Mouse (Mus musculus) telencephalon, adult 2 months (tissue): ENCODE data around the gene Unc50.

ENCODE experiments used
- DNase-seq: peaks from one replicate; pipeline ENCODE4 v3.0.0-alpha.2; 2011; ENCODE audit warnings: low read depth, low spot score

Gene Unc50

DNA sequence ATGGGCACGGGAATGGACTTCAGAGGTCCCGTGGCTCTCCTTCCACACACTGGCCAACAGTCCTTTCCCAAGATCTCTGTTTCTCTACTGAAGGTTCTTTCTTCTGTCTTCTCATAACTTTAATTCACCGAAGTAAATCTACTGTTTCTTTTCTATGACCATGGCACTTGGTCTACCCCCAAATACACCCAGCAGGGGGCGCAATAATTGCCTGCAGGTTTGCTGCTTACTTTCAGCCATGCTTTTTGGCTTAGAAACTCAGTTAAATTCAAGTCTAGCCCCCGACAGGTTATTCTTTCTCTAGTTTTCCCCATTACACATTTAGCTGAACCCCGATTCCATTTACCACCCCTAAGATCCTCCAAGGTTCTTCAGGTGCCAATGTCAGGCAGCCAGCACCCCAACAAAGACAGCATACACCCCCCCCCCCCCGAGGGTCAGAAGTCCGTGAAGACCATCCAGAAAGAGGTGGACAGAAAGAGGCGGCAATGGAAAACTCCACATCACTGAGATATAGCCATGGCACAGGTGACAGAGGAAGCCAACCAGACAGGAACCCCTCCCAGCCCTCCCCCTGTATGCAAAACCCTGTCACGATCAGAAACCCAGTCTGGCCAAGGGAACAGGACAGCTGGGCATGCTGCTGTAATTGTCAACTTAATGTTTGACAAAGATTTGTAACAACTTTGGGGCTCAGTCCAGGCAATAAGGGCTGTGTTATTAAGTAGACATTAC is 18.6 kb downstream of the Unc50 start:
- DNase-seq, result no peak

DNA sequence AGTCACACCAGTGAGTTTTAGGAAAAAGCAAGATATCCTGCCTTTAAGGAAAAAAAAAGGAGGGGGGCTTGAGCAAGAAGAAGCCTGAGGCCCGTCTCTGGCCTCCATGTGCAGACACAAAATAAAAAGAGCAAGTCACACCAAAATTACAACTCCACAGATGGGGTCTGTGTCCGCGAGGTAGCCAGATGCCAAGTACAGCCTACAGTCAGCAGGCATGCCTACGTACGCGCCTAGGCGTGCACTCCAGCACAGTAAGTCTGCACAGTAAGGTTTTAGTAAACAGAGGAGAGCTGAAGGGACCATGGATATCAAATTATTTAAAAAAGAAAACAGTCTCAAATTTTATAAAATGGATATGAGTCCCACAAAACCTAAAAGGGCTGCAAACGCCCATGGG is 21.3 kb downstream of the Unc50 start:
- no peak for DNase-seq

DNA sequence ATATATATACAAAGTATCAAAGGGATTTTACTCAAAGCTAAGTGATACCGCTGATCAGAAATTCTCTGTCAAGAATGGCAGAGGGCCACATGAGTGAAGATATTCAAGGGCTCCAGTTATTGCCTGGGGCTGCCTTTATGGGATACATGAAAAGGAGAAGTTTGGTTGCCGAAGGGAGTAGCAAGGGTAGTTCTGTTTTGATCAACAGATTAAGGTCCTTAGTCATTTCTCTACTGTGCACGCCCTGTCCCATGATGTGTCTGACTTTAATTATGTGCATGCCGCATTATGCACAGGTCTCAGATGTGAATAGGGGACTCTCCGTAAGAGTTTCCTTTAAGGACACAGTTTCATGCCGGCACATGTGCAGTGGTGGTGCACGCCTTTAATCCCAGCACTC is 27.6 kb downstream of the Unc50 start:
- no peak for DNase-seq

DNA sequence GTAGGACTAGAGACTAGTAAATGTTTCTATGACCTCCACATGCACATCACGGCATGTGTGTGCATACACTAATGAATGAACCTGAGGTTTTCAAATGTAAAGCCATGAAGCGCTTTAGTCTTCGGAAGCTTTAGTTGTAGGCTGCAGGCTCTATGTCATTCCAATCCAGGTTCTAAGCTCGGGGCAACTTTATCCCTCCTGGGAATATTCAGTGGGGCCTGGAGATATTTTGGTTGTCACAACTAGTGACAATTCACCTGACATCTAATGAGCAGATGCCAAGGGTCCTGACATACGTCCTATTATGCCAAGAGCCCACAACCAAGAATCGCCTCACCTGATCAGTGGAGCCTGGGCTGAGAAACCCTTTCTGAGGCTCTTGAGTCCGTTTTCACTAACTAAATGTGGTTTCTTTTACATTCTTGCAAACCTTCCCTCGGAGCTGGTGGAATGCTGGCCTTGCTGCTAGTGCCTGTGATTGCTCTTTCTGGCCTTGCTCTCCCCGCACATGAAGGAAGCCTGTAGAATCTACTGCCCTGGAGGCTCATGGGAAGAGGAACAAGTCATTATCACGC is 35.0 kb downstream of the Unc50 start:
- DNase-seq, result no peak

DNA sequence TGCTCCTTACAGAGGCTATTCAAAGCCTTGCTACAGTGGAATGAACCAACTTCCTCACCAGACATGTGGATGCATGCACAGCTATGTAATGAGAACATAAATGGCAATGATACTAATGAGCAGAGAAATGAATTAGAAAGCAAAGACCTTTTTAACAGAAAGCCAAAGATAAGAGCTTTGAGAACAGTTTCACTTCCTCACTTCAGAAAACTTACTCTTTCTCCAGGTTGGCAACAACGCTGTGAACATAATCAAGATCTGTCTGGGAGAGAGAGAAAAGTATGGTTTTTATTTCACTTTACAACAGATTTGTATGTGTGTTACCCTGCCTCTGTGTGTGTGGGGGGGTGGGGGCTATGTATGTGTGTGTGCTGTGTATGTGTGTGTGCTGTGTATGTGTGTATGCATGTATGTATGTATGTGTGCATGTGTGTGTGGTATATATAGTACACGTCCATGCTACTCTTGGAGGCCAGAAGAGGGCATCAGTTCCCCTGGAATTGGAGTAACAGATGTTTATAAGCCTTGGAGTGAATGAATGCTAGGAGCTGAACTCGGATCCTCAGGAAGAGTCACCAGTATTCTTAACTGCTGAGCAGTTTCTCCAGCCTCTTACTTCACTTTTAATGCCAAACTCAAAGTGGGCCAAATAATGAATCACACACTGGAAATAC is 36.5 kb downstream of the Unc50 start:
- DNase-seq, result no peak

DNA sequence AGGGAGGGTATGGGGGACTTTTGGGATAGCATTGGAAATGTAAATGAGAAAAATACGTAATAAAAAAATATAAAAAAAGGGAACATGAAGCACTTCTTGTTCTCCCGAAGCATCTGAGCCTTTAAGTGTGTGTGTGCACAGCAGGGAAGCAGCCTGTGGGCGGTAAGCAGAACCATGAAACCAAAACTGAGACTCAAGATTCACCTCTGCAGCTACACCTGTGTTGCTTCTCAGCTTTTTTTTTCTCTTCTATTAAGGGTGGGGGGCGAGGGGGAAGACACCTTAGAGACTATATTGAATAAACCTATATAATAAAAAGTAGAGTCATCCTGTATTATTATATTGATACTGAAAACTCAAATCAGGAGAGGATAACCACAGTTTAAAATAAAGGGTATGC is 37.9 kb downstream of the Unc50 start:
- DNase-seq, result no peak

DNA sequence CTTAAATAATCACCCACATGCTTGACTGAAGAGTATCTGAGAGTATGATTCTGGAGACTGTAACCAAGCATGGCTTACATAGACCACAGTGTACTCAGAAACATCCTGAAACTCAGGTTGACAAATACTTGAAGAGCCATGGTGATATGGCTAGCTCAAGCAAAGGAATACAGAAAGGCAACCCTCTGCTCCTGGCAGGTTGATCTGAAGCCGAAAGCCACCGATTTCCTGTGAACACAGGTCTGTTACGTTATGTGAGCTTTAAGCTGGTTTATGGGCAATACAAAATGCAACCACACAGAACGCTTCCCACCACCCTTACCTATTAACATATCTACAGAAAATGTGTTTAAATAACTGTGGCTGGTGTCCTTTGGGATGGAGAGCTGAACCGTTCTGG is 39.1 kb downstream of the Unc50 start:
- DNase-seq, result no peak

DNA sequence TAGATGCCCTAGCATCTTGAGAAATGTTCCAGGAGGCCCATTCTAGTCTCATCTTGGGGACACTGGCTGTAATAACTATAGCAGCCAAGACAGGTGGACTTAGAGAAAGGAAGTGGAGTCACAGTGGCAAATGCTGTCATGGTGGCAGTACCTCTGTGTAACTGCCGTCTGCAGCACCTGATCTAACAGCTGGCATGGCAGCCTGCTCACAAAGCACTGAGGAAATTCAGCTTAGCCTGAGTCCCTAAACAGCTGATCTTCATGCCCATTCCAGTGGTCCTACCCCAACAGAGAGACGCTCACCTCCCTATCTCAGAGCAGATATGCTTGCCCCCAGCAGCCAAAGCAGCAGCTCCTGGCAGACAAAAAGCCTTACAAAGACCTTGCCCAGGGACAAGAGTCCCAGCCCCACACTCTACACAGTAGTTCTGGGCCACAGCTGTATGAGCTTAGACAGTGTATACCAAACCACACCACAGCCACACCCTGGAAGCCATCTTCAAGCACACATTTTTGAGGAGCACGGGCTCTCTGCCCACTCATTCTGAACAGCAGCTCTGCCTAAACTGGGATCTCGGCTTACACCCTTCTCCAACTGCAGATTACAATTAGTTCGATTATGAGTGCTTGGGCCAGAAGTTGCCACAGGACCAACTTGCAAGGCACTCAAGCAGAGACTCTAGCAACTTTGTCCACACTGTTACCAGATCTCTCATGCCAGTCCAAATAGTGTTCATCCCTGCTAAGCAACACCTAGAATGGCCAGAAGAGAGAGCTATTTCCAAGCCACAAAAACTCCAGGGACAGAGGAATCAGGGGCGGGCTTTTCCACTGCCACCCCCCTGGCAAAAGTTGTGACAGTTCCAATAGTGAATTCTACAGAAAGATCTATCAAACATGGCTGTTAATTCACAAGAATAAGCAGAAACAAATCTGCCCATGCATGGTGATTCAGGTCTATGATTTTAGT is 41.5 kb downstream of the Unc50 start:
- DNase-seq, result no peak

DNA sequence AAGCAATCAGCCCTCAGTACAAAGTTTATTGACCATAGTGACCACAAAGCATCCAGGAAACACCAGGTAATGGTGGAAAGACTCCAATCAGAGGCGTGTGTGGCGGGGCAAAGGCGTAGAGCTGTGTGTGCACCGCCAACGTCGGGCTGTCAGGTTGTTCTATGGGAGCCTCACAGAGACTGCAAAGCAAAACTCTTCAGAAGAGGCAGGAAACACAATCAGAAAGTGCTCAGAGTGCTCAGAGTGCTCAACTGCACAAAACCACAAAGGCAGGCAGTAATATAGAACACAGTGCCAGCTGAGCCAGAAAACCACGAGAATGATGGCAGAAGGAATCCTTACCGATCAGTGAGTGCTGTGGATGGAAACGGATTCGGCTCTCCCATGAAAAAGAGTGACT is 43.3 kb downstream of the Unc50 start:
- DNase-seq, result no peak

DNA sequence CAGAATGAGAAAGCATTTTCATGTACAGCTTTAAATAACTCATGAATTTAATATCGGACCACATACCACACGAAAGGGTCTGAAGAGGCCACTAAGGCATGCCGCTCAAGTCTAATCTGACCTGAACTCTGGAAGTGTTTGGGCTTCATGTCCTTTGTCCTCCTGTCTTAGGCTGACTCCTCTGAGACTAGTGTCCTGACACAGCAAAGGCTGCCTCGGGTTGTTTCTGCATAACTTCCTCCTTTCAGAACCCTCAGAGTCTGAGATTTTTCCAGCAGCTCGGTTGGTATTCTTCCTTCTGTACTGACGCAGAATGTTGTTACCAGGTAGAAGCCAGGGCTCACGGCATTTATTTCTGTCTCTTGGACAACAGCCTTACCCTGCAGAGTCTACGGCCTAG is 44.1 kb downstream of the Unc50 start:
- DNase-seq, result no peak

DNA sequence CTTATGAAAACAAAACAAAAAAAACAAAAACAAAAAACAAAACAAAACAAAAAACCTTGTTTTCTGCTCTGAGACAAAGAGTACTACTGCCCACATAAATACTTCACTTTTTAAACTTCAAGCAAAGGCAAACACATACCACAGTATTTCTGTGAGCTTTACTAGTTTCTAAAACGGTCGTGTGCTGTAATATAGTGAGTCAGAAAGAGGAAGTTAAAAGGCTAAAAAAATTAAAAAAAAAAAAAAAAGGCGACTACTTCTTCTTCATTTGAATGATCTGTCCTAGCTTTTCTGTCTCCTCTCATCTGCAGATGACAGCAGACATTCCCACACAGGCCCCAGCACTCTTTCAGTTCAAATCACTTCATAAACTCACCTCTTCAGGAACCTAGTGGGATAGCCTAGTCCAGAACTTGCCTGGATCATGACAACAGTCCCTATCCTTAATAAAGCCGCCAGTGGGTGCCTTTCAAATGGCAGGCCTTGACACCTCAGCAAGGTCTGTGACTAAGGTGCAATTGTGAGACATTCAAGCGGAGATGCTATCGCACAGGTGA is 44.8 kb downstream of the Unc50 start:
- DNase-seq, result no peak

DNA sequence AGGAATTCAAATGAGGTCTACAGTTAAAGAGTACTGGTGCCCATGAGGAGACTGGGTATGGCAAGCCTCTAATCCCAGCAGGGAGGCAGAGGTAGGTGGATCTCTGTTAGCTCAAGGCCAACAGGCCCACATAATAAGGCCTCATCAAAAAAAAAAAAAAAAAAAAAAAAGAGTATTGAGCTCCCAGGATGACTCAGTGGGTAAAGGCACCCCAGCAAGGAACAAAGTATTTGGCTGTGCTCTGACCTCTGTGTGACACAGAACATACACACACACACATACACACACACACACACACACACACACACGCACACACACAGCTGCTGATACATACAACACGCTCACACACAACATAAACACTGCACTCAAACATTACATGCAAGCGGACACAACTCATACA is 45.4 kb downstream of the Unc50 start:
- no peak for DNase-seq

DNA sequence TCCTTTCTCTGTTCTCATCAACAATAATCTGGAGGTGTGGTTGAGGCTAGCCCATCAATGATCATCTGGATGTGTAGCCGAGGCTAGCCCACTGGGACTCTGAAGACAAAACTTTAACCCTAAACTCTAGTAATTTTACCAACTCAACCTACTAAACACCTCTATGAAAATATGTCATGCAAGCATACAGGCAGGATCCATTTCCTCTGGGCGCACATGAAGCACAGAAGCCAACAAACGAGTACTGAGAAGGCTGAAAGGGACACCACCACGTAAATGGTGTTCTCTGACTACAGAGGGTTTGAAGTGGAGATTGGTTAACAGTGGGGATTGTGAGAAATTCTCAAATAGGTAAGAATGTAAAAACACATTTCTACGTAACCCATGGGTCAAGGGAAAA is 47.3 kb downstream of the Unc50 start:
- DNase-seq, result no peak

DNA sequence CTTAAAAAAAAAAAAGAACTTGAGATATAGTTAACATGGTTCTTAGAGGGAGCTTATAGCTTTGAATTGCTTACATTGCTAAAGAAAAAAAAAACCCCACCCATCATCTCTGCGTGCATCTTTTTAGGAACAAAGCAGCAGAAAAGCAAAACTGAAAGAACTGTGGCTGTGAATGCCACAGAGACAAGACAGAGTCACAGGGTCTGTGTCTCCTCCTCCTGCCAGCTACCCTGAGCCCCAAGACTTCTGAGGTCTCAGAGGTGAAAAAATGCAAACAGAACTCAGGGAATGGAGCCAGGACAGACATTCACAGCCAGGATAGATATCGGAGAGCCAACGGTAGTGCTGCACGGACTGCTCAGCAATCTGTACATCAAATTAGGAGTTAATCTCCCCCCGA is 48.0 kb downstream of the Unc50 start:
- no peak for DNase-seq

DNA sequence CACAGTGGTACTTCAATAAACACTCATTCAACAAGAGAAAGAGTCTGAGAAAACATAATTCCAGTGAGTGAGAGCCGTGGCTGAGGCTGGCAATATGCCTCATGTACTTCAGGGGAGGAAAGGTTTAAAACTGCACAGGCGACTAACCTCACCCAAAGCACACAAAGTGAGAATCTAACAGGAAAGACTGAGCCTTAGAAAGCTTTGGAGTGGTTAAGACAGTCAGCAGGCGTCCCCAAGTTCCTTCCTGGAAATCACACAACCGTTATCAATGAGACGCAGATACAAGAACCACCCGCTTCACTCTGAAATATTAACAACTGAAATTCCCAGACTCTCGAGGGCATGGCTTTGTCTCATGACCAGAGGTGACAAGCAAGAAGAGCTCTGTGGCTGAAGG is 48.5 kb downstream of the Unc50 start:
- no peak for DNase-seq

DNA sequence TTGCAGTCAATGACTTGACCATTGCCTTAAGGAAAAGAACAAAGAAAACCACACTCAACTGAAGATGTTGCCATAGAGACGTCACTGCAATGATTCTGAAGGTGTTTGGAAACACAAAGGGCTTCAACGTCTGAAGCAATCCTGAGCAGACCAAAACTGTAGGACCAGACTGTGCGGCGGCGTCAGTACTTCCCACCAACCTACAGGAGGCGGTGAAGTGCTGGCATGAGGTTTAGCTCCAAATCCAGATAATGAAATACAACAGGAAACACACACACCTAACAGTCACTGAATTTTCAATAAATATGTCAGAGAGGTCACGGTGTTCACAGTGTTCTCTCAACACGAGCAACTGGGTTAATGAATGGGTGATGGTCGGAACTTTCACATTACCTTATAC is 49.1 kb downstream of the Unc50 start:
- no peak for DNase-seq

DNA sequence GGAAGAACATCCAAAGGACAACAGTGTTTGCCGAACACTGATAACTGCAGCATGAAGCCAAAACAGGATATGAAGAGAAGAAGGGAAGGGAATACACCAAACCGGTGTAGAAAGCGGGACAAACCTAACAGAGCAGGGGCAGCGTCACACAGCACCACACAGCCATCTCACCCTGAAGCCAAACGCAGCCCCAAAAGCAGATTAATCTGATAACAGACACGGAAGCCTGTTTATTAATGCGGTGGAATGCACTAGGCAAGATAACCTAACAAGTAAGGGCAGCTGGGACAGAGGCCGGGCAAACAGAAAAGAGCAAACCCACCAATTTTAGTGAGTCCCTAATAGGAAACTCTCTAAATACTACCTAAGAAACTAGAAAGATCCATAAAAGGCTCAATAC is 49.8 kb downstream of the Unc50 start:
- no peak for DNase-seq

DNA sequence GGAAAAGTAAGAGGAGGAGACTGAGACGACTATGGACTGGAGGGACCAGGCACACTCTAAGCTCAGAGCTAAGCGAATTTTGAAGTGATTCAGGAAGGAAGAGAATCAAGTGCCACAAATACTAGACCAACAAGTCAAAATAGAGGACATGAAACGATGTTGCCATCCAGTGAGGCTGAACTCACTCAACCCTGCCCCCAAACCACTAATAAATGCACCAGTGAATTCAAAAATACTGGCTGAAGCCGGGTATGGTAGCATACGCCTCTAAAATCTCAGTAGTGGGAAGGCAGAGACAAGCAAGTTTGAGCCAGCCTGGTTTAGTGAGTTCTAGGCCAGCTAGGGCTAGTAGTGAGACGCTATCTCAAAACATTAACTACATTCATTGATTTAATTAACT is 50.8 kb downstream of the Unc50 start:
- no peak for DNase-seq

DNA sequence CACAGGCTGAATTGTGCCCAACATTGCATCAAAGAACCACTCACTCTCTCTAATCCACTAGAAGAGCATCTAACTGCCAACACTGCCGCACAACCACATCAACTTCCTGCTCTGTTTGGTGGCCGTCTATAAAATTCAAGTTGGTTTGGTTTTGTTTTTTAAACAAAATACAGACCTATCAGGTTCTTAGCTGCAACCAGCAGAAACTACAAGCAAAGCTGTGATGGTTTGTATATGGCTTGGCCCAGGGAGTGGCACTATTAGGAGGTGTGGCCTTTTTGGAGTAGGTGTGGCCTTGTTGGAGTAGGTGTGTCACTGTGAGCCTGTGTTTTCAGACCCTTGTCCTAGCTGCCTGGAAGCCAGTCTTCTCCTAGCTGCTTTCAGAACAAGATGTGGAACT is 51.4 kb downstream of the Unc50 start:
- DNase-seq, result no peak

DNA sequence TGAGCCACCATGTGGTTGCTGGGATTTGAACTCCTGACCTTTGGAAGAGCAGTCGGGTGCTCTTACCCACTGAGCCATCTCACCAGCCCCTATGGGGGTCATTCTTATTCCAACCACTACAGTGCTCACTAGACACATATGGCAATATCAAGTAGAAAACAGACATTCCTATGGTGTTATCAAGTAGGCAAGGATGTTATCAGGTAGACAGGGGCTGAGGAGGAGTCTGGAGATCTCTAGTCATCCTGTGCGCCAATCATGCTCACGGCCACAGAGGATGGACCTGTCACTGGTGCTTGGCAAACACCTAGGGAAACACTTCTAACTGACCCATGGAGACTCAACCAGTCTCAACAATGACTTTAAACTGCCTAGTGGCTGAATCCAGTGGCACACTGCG is 54.7 kb downstream of the Unc50 start:
- DNase-seq, result no peak

DNA sequence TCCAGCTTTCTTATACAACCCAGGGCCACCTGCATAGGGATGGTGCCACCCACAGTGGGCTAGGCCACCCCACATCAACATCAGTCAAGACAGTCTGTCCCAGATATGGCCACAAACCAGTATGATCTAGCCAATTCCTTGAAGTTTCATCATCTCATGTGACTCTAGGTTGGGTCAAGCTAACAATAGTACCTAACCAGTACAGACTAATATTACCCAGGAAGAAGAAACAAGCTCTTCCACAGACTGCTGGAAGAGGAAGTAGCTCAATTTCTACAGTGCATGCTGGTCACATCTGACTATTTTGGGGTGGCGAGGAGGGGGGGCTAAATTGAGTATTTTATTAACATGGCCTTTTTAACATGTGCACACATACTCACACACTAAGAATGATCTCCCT is 56.5 kb downstream of the Unc50 start:
- DNase-seq, result no peak

DNA sequence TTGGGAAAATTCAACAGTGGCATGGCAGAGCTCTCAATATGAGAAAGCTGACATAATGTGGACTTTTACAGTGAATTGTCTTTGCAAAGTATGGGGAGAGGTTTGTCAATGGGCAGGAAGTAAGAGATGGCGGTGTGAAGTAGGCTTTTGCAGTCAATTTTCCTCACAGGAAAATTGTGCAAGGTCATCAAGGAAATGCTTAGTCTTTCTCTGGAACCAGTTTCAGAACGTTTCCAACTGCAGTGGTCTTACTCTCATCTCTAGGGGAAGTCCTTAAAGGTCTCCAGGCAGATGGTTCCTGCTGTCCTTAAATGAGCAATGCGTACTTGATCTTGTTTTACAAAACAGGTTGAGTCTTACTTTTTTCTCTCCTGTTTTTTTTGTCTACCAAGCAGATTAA is 57.1 kb downstream of the Unc50 start:
- DNase-seq, result no peak
